Mouse (Mus musculus) cerebellum, adult 2 months (tissue): ENCODE measurements around the gene Tmem171.

Source experiments
- CTCF ChIP-seq: fragments of 200-500 bp; IDR thresholded peaks from 2 replicates; pipeline ENCODE4 v1.5.1; 2011; ENCODE audit warnings: low read depth, mild to moderate bottlenecking, control low read depth, low read length, moderate library complexity, borderline replicate concordance; ENCODE audit not compliant: insufficient read depth
- POLR2A ChIP-seq: fragments of 200-500 bp; IDR thresholded peaks from 2 replicates; pipeline ENCODE4 v1.6.1; 2011; ENCODE audit warnings: low read length, control low read depth, borderline replicate concordance; ENCODE audit not compliant: insufficient read depth

DNA sequence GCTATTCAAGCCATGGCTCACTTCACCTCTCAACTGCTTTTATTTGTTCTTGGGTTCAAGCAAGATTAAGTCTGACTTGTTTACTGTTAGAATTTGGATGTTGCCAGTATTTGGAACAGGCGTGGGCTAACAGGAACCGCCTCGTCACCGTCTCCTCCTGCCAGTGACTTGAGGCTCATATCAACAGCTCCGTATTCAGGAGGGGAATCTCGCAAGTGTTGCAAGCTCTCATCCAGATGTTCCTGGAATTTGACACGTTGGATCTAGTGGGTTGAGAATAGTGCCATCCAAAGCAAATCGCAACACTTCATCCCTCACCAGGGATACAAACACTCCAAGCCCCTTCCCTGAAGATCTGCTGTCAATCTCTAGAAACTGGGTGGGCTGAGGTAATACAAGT is 15.6 kb upstream of the Tmem171 start:
- TF ChIP-seq POLR2A (no peak), CTCF (no peak)
